Mouse (Mus musculus) megakaryocyte, embryonic 14.5 days (primary cell): Measurements from ENCODE around the gene Insl6.

Experiments
- FLI1 ChIP-seq: IDR thresholded peaks from 2 replicates; pipeline ENCODE4 v1.6.1; 2012; ENCODE audit warnings: low read length, inconsistent platforms, mixed read lengths
- GATA1 ChIP-seq: IDR thresholded peaks from 3 replicates; pipeline ENCODE4 v1.6.1; 2012; ENCODE audit warnings: mixed read lengths, low read length, inconsistent platforms, borderline replicate concordance

DNA sequence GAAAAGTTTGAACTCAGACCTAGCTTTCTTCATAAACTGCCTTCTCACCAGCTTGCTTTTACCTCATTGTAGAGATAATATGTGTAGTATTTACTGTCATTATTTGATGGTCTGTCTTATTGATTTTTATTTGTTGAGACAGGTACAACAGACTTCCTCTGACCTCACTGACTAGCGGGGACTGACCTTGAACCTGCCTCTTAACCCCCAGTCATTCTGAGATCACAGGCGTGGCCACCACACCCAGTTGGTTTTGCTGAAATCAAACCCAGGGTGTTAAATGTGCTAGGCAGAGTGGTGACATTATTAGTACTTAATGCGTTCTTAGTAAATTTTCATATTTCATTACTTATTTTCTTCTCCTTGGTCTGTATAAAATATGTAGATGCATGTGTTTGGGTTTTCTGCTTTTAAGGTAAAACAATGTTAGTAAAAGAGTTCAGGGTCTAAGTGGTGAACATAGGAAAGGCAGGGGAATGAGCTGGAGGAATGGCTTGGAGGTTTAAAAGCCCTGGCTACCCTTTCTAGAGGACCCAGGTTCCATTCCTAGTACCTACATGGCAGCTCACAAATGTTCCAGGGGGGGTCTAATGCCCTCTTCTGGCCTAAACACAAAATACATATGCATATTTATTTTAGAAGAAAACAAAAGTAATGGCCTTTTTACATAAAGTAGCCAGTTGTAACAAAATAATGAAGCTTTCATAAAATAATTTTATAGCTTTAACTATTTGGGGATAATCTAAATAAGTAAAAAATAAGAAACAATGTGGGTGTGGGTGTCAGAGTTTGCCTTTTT is 52.9 kb downstream of the Insl6 start:
- TF ChIP-seq GATA1: no peak
- no peak for TF ChIP-seq FLI1
